Mouse (Mus musculus) intestine, postnatal 0 days (tissue): ENCODE measurements around the gene Sptbn2. TPM values are rescaled to one million over a fixed set of nuclear protein-coding genes. Genes with fewer than 3 reads are reported as not detected.

Source experiments
- ATAC-seq: fragments of 200-750 bp; cut with Nextera tagmentation; 2 replicates; pipeline ENCODE4 v1.8.0; 2017; ENCODE audit warnings: mild to moderate bottlenecking, moderate TSS enrichment, moderate library complexity
- H3K27ac ChIP-seq: fragments of 300-500 bp; sonication (generic); 2 replicates; pipeline ENCODE4 v1.5.1; 2014; ENCODE audit warnings: mild to moderate bottlenecking, low read depth, low read length, moderate library complexity
- H3K27me3 ChIP-seq: fragments of 300-500 bp; sonication (generic); replicated peaks from 2 replicates; pipeline ENCODE4 v1.6.1; 2014; ENCODE audit warnings: low read length, mixed read lengths; ENCODE audit not compliant: control insufficient read depth, insufficient read depth
- H3K36me3 ChIP-seq: fragments of 300-500 bp; sonication (generic); 2 replicates; pipeline ENCODE4 v1.6.1; 2014; ENCODE audit warnings: mild to moderate bottlenecking, moderate library complexity; ENCODE audit not compliant: control insufficient read depth, insufficient read depth
- H3K4me1 ChIP-seq: fragments of 300-500 bp; sonication (generic); replicated peaks from 2 replicates; pipeline ENCODE4 v1.6.1; 2014; ENCODE audit warnings: antibody characterized with exemption, low read length, mixed read lengths; ENCODE audit not compliant: control insufficient read depth, insufficient read depth
- H3K4me2 ChIP-seq: fragments of 300-500 bp; sonication (generic); replicated peaks from 2 replicates; pipeline ENCODE4 v1.6.1; 2014; ENCODE audit warnings: low read depth, mild to moderate bottlenecking, moderate library complexity
- H3K4me3 ChIP-seq: fragments of 300-500 bp; sonication (generic); 2 replicates; pipeline ENCODE4 v1.5.1; 2014; ENCODE audit warnings: low read depth, low read length
- H3K9ac ChIP-seq: fragments of 300-500 bp; sonication (generic); 2 replicates; pipeline ENCODE4 v1.6.1; 2014; ENCODE audit warnings: mild to moderate bottlenecking, low read depth, low read length
- H3K9me3 ChIP-seq: fragments of 300-500 bp; sonication (generic); 2 replicates; pipeline ENCODE4 v1.6.1; 2016; ENCODE audit warnings: mixed run types; ENCODE audit not compliant: control insufficient read depth
- CTCF ChIP-seq: sonication (generic); IDR thresholded peaks from 2 replicates; pipeline ENCODE4 v1.5.1; 2016; ENCODE audit warnings: low read depth, mild to moderate bottlenecking, control low read depth, antibody characterized with exemption, moderate library complexity
- WGBS: fragments of 180-500 bp; shearing (Covaris S2); extraction: QIAGEN DNeasy Blood & Tissue Kit; methylation state at CpG from one replicate; pipeline ENCODE4 v1.1.7; 2014; 5-methylcytosine and 5-hydroxymethylcytosine counted together
- polyA plus RNA-seq: library from polyadenylated mRNA; unstranded; fragments of >200 nt; fragmentation: Nextera tagmentation; extraction: Ambion mirVana; gene quantifications from 2 replicates; pipeline ENCODE4 v1.2.1, GENCODE M21; 2015

The Sptbn2 gene
- polyA plus RNA-seq, 1 experiment from 2014 or later = 0.27 TPM

GRCm38 (mm10) chr19:4739053-4739452 is 28.1 kb downstream of the Sptbn2 start:
- no peaks in the 10 kb centered on the region for H3K36me3 ChIP-seq
- H3K4me2 ChIP-seq = no peak overlapping the region
- H3K4me1 ChIP-seq = no peaks in the 10 kb centered on the region
- no peaks in the 10 kb centered on the region for H3K9me3 ChIP-seq
- no peak overlapping the region for H3K9ac ChIP-seq
- no peak overlapping the region for H3K27ac ChIP-seq
- 95% methylated on average over 11 of the region's 11 CpGs for WGBS
- no peak for TF ChIP-seq CTCF
- H3K27me3 ChIP-seq = no peaks in the 10 kb centered on the region
- no peak overlapping the region for H3K4me3 ChIP-seq
- ATAC-seq = no peak

- H3K4me3 ChIP-seq = no peak overlapping the region
- 91% methylated on average over 5 of the region's 5 CpGs for WGBS
- no peak for ATAC-seq
- H3K27ac ChIP-seq = no peak overlapping the region
- H3K27me3 ChIP-seq = no peaks in the 10 kb centered on the region
- no peaks in the 10 kb centered on the region for H3K9me3 ChIP-seq
- no peak for TF ChIP-seq CTCF
- H3K9ac ChIP-seq = no peak overlapping the region
- H3K4me2 ChIP-seq = no peak overlapping the region
- no peaks in the 10 kb centered on the region; the same call in 1 of the 2 replicates for H3K36me3 ChIP-seq
- H3K4me1 ChIP-seq = no peaks in the 10 kb centered on the region
Observed at GRCm38 (mm10) chr19:4739762-4740161, 28.8 kb downstream of the Sptbn2 start.

DNA sequence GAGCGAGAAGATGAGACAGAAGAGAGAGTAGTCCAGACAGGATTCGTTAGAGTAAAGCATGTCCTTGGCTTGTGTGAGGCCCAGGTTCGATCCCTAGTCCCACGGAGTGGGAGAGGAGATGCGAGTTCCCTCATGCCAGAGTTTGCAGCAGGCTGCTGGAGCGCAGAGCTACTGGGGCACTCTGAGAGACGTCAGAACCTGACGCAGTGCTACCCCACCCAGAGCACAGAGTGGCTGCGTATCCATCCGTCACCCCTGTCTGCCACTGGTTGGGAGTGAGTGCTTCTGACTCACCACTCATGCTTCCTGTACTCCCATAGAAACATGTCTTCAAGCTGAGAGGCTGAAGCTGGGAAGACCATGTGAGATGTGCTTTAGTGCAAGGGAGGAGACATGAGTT is 30.5 kb downstream of the Sptbn2 start:
- H3K9ac ChIP-seq = no peak overlapping the region
- no peak for TF ChIP-seq CTCF
- no peak for ATAC-seq
- no peak overlapping the region for H3K4me3 ChIP-seq
- H3K9me3 ChIP-seq = no peaks in the 10 kb centered on the region
- no peaks in the 10 kb centered on the region; the same call in 1 of the 2 replicates for H3K36me3 ChIP-seq
- WGBS = 80% methylated on average over 10 of the region's 10 CpGs
- no peaks in the 10 kb centered on the region for H3K4me1 ChIP-seq
- no peak overlapping the region for H3K27ac ChIP-seq
- no peak overlapping the region for H3K4me2 ChIP-seq
- no peaks in the 10 kb centered on the region for H3K27me3 ChIP-seq

DNA sequence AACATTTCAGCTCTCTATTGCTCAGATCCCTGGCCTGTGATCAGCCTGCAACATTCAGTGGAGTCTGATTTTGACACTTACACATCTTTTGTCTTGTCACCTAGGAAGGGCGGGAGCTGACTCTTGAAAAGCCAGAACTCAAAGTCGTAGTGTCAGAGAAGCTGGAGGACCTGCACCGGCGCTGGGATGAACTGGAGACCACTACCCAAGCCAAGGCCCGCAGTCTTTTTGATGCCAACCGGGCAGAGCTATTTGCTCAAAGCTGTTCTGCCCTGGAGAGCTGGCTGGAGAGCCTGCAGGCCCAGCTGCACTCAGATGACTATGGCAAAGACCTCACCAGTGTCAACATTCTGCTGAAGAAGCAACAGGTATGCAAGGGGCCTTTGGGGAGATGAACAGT is 31.3 kb downstream of the Sptbn2 start:
- Histone ChIP-seq H3K9ac (no peak overlapping the region), H3K4me3 (no peak overlapping the region), H3K27me3 (no peaks in the 10 kb centered on the region), H3K9me3 (no peaks in the 10 kb centered on the region), H3K27ac (no peak overlapping the region), H3K4me2 (no peak overlapping the region), H3K36me3 (no peaks in the 10 kb centered on the region; the same call in 1 of the 2 replicates), H3K4me1 (no peaks in the 10 kb centered on the region)
- TF ChIP-seq CTCF = no peak
- no peak for ATAC-seq
- 92% methylated on average over 6 of the region's 6 CpGs for WGBS

GRCm38 (mm10) chr19:4743524-4743923 is 32.6 kb downstream of the Sptbn2 start:
- ATAC-seq = no peak
- Histone ChIP-seq H3K27ac (no peak overlapping the region), H3K4me1 (no peaks in the 10 kb centered on the region), H3K9me3 (no peaks in the 10 kb centered on the region), H3K9ac (no peak overlapping the region), H3K27me3 (no peaks in the 10 kb centered on the region), H3K4me2 (no peak overlapping the region), H3K36me3 (no peaks in the 10 kb centered on the region; the same call in 1 of the 2 replicates), H3K4me3 (no peak overlapping the region)
- WGBS = 44% methylated on average over 5 of the region's 5 CpGs
- TF ChIP-seq CTCF = peak; percentile 77

DNA sequence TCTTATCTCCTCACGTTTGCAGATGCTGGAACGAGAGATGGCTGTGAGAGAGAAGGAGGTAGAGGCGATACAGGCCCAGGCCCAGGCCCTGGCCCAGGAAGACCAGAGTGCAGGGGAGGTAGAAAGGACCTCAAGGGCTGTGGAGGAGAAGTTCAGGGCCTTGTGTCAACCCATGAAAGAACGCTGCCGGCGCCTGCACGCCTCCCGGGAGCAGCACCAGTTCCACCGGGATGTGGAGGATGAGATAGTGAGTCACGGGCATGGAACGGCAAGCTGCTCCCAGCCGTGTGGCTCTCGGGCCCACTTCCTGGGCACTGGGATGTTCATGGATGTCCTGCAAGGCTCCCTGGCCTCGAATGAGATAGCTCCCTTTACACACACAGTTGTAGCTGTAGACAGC is 33.1 kb downstream of the Sptbn2 start:
- no peaks in the 10 kb centered on the region for H3K27me3 ChIP-seq
- H3K9ac ChIP-seq = no peak overlapping the region
- no peaks in the 10 kb centered on the region; the same call in 1 of the 2 replicates for H3K36me3 ChIP-seq
- 82% methylated on average over 14 of the region's 14 CpGs for WGBS
- H3K9me3 ChIP-seq = no peaks in the 10 kb centered on the region
- H3K27ac ChIP-seq = no peak overlapping the region
- no peak for ATAC-seq
- TF ChIP-seq CTCF = no peak
- no peak overlapping the region for H3K4me2 ChIP-seq
- H3K4me1 ChIP-seq = no peaks in the 10 kb centered on the region
- H3K4me3 ChIP-seq = no peak overlapping the region

- no peak for ATAC-seq
- Histone ChIP-seq H3K36me3 (no peaks in the 10 kb centered on the region; the same call in 1 of the 2 replicates), H3K4me3 (no peak overlapping the region), H3K27ac (no peak overlapping the region), H3K4me2 (no peak overlapping the region), H3K9ac (no peak overlapping the region), H3K4me1 (no peaks in the 10 kb centered on the region), H3K9me3 (no peaks in the 10 kb centered on the region), H3K27me3 (no peaks in the 10 kb centered on the region)
- no peak for TF ChIP-seq CTCF
- WGBS = 61% methylated on average over 9 of the region's 9 CpGs
Observed at GRCm38 (mm10) chr19:4745057-4745456, 34.1 kb downstream of the Sptbn2 start.
